Mouse (Mus musculus) kidney, embryonic 14.5 days (tissue): ENCODE data around the gene Itpa. TPM values are rescaled to one million over a fixed set of nuclear protein-coding genes. Genes with fewer than 3 reads are reported as not detected.

ENCODE experiments used
- ATAC-seq: fragments of 200-750 bp; cut with Nextera tagmentation; 2 replicates; pipeline ENCODE4 v1.8.0; 2017; ENCODE audit warnings: moderate number of reproducible peaks, mild to moderate bottlenecking, moderate TSS enrichment, moderate library complexity; ENCODE audit not compliant: low FRiP score, low TSS enrichment
- H3K27ac ChIP-seq: fragments of 300-500 bp; sonication (generic); 2 replicates; pipeline ENCODE4 v1.5.1; 2014; ENCODE audit warnings: low read depth, mild to moderate bottlenecking, low read length, moderate library complexity, mixed read lengths
- H3K27me3 ChIP-seq: fragments of 300-500 bp; sonication (generic); 2 replicates; pipeline ENCODE4 v1.6.1; 2014; ENCODE audit warnings: mild to moderate bottlenecking, low read length; ENCODE audit not compliant: control insufficient read depth, insufficient read depth
- H3K36me3 ChIP-seq: fragments of 300-500 bp; sonication (generic); 2 replicates; pipeline ENCODE4 v1.6.1; 2014; ENCODE audit warnings: low read length, mixed read lengths; ENCODE audit not compliant: control insufficient read depth, insufficient read depth
- H3K4me1 ChIP-seq: fragments of 300-500 bp; sonication (generic); 2 replicates; pipeline ENCODE4 v1.6.1; 2014; ENCODE audit warnings: low read length, mixed read lengths; ENCODE audit not compliant: control insufficient read depth, insufficient read depth
- H3K4me2 ChIP-seq: fragments of 300-500 bp; sonication (generic); replicated peaks from 2 replicates; pipeline ENCODE4 v1.6.1; 2014; ENCODE audit warnings: low read depth, mild to moderate bottlenecking, low read length
- H3K4me3 ChIP-seq: fragments of 300-500 bp; sonication (generic); 2 replicates; pipeline ENCODE4 v1.5.1; 2014; ENCODE audit warnings: mild to moderate bottlenecking, low read length
- H3K9ac ChIP-seq: fragments of 300-500 bp; sonication (generic); 2 replicates; pipeline ENCODE4 v1.6.1; 2014; ENCODE audit warnings: low read depth, mild to moderate bottlenecking, low read length, moderate library complexity
- H3K9me3 ChIP-seq: fragments of 300-500 bp; sonication (generic); 2 replicates; pipeline ENCODE4 v1.6.1; 2016; ENCODE audit warnings: low read length; ENCODE audit not compliant: control insufficient read depth
- WGBS: fragments of 180-500 bp; shearing (Covaris S2); extraction: QIAGEN DNeasy Blood & Tissue Kit; methylation state at CpG from one replicate; pipeline ENCODE4 v1.1.7; 2014; 5-methylcytosine and 5-hydroxymethylcytosine counted together
- polyA plus RNA-seq: library from polyadenylated mRNA; unstranded; fragments of >200 nt; fragmentation: Nextera tagmentation; extraction: Ambion mirVana; gene quantifications from 2 replicates; pipeline ENCODE4 v1.2.1, GENCODE M21; 2014

Gene Itpa
- 120 and 121 TPM in 2 replicates for polyA plus RNA-seq

DNA sequence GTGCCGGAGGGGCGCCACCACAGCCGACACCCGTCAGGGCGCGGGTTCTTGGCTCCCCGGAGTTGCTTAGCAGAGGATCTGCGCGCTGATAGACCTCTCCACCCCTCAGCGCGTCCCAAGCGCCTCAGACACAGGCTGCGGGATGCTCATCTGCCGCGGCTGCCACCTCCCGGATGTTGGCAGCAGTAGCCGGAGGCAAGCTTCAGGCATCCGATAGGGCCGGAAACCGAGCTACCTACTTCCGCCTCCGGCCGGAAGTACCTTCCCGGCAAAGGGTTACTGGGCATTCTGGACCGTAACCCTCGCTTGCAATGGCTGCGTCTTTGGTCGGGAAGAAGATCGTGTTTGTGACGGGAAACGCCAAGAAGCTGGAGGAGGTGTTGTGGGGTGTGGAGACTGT, at the start of gene Itpa:
Gene Itpa, plus strand, starts transcription at position 52 of the 400 bp plus-strand sequence.
- ATAC-seq = peak; percentile 63
- Histone ChIP-seq H3K27ac (peak within 1 kb of the TSS; percentile 68), H3K4me2 (peak within 1 kb of the TSS; percentile 87), H3K27me3 (no peaks in the 10 kb centered on the region), H3K9me3 (no peaks in the 10 kb centered on the region), H3K9ac (peak within 1 kb of the TSS; percentile 72), H3K36me3 (peaks cover 15% of the 10 kb centered on the region), H3K4me3 (peak within 1 kb of the TSS; percentile 78), H3K4me1 (peaks cover 24% of the 10 kb centered on the region)
- WGBS = under 1% methylated on average over 31 of the region's 31 CpGs

DNA sequence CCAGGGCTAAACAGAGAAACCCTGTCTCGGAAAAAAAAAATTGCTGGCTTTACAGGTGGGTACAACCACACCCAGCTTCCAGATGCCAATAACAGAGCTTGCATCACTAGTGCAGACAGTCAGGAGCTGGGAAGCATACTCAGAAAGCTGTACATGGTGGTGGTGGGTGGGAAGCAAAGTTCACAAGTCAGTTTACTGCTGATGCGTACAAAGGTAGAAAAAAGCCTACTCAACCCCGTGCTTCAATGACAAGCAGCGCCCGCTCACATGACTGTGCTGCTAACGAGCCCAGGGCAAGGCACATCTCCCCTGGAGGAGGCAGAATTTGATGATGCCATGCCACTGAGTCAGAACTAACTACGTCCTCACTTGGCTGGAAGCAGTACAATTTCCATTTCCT, 48.4 kb upstream of the Itpa start:
- no peak overlapping the region for H3K4me2 ChIP-seq
- WGBS = 95% methylated on average over 7 of the region's 7 CpGs
- no peak overlapping the region for H3K4me3 ChIP-seq
- no peak overlapping the region for H3K27ac ChIP-seq
- no peak for ATAC-seq
- no peaks in the 10 kb centered on the region for H3K9me3 ChIP-seq
- H3K27me3 ChIP-seq = no peaks in the 10 kb centered on the region
- H3K36me3 ChIP-seq = peaks cover 39% of the 10 kb centered on the region
- H3K9ac ChIP-seq = no peak overlapping the region
- no peaks in the 10 kb centered on the region for H3K4me1 ChIP-seq

DNA sequence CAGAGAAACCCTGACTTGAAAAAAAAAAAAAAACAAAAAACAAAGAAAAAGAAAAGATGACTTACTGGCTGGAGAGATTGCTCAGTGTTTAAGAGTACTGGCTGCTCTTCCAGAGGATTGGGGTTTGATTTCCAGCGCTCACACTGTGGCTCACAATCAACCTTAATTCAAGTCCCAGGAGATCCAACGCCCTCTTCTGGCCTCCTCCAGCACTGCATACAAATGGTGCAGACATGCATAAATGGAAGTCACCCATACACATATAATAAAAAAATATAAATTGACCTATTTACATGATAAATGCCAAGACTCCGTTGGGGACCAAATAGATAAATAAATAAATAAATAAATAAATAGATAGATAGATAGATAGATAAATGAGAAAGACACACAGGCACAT, 39.0 kb upstream of the Itpa start:
- Histone ChIP-seq H3K9ac (no peak overlapping the region), H3K4me3 (peak overlapping the region; percentile 94; the same call in 1 of the 2 replicates), H3K9me3 (no peaks in the 10 kb centered on the region), H3K27ac (no peak overlapping the region), H3K27me3 (no peaks in the 10 kb centered on the region; the same call in 1 of the 2 replicates), H3K36me3 (peaks cover 32% of the 10 kb centered on the region; the same call in 1 of the 2 replicates), H3K4me2 (peak overlapping the region; percentile 51), H3K4me1 (peaks cover 8% of the 10 kb centered on the region; the same call in 1 of the 2 replicates)
- 68% methylated on average over 3 of the region's 3 CpGs for WGBS
- no peak for ATAC-seq

DNA sequence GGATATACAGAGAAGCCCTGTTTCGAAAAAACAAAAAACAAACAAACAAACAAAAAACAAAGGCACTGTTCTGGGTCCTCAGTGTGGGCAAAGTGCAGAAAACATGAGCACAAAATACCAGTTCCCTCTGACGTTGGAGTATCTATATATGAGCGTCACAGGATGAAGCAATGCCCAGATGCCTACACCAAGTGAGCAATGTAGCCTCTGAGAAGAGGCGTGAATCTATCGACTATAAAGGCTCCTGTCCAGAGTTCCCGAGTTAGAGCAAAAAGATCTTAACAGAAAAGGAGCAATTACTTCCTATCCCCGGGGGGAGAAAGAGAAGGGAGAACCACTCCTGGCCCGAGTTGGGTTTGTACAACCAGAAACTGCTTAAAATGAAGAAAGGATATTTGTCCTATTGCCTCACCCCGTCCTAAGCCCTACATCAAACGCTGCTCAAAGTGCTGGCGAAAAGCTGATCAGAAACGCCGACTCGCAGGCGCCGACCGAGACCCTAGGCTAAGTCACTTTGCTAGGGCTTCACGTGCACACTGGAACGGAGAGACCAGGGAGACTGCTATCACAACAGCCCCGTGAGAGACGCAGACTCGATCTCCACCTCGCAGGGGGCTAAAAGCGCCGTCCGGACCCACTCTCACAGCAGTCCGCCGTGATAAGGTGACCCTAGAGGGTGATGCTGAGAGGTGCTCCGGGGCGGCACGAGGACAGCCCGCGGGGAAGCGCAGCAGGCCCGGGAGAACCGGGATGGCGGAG, 38.2 kb upstream of the Itpa start:
- H3K27ac ChIP-seq = peak overlapping the region; percentile 63
- 2% methylated on average over 37 of the region's 37 CpGs for WGBS
- H3K4me2 ChIP-seq = peak overlapping the region; percentile 51

DNA sequence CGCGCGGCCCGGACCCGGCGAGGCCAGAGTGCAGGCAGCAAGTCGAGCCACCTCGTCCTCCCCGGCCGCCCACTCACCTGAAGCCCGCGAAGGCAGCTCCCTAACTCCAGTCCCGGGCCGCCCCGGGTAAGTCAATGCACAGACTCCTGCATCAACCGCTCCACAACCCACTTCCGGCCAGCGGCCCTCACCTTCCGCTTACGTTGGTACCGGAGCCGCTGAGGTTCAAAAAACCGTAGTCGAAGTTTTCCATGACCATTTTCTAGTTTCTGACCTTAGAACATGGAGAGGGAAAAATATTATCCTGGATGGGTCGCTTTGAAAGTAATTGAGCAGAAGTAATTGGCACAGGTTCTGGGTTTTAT, 37.6 kb upstream of the Itpa start, which contains the start of the genes Fastkd5 and Ubox5:
Gene Fastkd5, minus strand, starts transcription at position 189 of the 365 bp plus-strand sequence.
Gene Ubox5, minus strand, starts transcription at position 200 of the 365 bp plus-strand sequence.
- peaks cover 25% of the 10 kb centered on the region; the same call in 1 of the 2 replicates for H3K36me3 ChIP-seq
- peak within 1 kb of the TSS; percentile 94 for H3K4me3 ChIP-seq
- ATAC-seq = peak; percentile 88
- H3K9me3 ChIP-seq = no peaks in the 10 kb centered on the region
- peaks cover 15% of the 10 kb centered on the region for H3K4me1 ChIP-seq
- H3K4me2 ChIP-seq = peak within 1 kb of the TSS; percentile 51
- peak within 1 kb of the TSS; percentile 91 for H3K9ac ChIP-seq
- H3K27me3 ChIP-seq = peaks cover 13% of the 10 kb centered on the region
- peak within 1 kb of the TSS; percentile 63 for H3K27ac ChIP-seq
- under 1% methylated on average over 25 of the region's 25 CpGs for WGBS

More for the DNA sequence above, 38.2 kb upstream of the Itpa start:
- peaks cover 7% of the 10 kb centered on the region for H3K27me3 ChIP-seq
- H3K9ac ChIP-seq = peak overlapping the region; percentile 91
- peak overlapping the region; percentile 94 for H3K4me3 ChIP-seq
- H3K4me1 ChIP-seq = peaks cover 9% of the 10 kb centered on the region
- ATAC-seq = peak; percentile 60
- H3K36me3 ChIP-seq = peaks cover 28% of the 10 kb centered on the region; the same call in 1 of the 2 replicates
- no peaks in the 10 kb centered on the region for H3K9me3 ChIP-seq

DNA sequence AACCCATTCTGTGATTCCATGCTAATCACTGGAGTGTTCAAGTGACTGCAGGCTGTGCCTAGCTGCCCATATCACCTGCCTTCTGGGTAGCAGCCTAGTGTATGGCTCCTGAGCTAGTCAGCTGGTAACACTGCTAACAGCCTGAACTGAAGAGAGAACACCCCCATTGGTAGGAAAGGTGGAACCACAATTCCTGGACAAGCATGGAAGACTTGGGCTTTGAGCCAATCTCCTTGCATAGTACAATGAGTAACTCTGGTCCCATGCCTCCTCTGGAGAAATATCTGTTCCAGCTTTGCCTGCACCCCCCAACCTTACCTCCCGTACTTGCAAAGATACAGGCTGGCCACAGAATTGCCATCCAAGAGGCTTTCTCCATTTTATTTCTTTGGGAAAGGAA, 35.0 kb upstream of the Itpa start:
- Histone ChIP-seq H3K4me1 (peaks cover 28% of the 10 kb centered on the region), H3K27me3 (peaks cover 38% of the 10 kb centered on the region), H3K4me3 (no peak overlapping the region), H3K36me3 (peaks cover 4% of the 10 kb centered on the region; the same call in 1 of the 2 replicates), H3K9me3 (no peaks in the 10 kb centered on the region), H3K4me2 (no peak overlapping the region), H3K9ac (no peak overlapping the region), H3K27ac (no peak overlapping the region)
- ATAC-seq = no peak
- 83% methylated on average over 1 of the region's 1 CpGs for WGBS

DNA sequence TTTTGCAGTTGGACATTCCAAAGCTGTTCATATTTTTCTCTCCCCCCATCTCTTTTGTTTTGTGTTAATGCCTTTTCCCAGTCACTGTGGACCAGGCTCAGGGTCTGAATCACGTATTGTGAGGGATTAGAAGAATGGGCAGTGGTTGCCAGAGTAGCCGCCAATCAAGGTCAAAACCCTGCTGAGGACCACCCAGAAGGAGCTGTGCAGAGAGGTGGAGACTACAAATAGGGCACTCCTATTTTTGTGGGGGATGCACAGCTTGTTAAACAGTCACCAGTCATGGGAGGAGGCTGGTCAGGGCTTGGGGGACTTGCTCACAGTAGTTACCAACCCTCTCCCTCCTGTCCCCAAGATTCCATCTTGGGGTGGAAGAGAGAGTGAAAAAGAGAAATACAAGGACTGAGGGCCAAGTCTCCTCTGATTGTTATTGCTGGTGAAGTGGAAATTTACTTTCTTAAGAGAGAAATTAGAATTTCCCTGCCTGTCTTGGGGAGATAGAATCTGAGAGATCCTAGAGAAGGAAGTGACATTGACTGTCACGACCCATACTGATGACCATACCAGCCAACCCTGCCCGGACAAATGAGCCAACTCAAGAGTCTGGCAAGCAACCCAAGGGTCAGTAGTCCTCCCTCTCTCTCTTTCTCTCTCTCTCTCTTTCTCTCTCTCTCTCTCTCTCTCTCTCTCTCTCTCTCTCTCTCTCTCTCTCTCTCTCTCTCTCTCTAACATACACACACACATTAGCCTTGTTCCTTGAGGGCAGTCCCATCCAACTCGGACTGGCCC, 34.3 kb upstream of the Itpa start:
- Histone ChIP-seq H3K36me3 (no peaks in the 10 kb centered on the region), H3K4me2 (no peak overlapping the region), H3K4me3 (no peak overlapping the region), H3K4me1 (peaks cover 28% of the 10 kb centered on the region), H3K27ac (no peak overlapping the region), H3K9ac (no peak overlapping the region), H3K9me3 (no peaks in the 10 kb centered on the region), H3K27me3 (peaks cover 42% of the 10 kb centered on the region)
- WGBS = 57% methylated on average over 5 of the region's 5 CpGs
- no peak for ATAC-seq

DNA sequence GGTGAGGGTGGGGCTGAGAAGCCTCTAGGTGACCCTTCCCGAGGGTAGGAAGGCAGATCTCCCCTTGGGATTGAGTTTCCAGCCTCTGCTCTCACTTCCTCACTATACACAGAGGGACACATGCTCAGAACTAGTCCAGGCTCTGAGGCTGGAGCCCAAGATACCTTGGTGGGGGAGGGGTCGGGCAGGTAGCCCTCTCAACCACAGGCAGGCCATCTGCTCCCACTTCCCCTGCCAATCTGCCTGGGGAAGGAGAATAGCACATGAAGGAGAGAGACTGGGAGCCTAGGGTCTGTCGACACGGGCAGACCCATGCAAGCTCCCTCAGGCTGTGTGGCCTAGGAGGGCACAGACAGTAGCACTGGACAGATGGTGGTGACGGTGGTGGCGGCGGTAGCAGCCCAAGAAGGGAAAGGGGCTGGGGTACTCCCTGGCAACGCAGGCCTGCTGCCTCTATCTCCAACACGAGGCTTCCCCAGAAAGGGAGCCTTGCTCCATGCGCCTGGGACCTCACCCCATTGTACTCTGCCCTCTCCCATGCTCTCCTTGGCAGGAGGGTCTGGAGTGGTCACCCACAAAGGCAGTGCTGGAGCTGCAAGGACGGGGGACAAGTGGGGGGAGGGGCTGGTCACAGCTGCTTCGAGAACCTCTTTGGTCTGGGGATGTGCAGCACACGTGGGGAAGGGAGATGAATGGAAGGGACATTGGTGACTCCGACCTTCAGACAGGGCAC, 33.2 kb upstream of the Itpa start:
- Histone ChIP-seq H3K4me2 (peak overlapping the region; percentile 81), H3K4me1 (peaks cover 21% of the 10 kb centered on the region), H3K27ac (no peak overlapping the region), H3K9ac (peak overlapping the region; percentile 50; the same call in 1 of the 2 replicates), H3K36me3 (no peaks in the 10 kb centered on the region), H3K27me3 (peaks cover 42% of the 10 kb centered on the region), H3K4me3 (peak overlapping the region; percentile 36), H3K9me3 (no peaks in the 10 kb centered on the region)
- no peak for ATAC-seq
- 20% methylated on average over 14 of the region's 14 CpGs for WGBS
